Mouse (Mus musculus): ENCODE measurements around the gene Galnt12.

The Galnt12 gene

DNA sequence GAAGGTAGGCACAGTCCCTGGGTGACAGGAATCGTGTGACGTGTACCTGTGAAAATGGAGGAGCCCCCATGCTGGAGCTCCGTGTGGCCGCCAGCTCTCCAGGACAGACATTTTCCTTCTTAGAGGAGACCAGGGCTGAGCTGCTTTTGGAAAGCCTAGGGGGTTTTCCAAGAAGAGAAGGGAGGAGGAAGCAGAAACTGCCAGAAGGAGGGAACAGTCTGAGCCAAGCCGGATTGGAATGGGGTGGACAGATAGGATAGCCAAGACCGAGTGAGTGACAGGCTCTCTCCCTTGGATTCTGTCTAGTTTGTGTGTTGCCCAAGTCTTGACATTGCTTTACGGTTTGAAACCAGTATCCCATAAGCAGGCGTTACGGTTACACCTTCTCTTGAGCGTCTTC lies 11.9 kb downstream of the Galnt12 start:
- DNase-seq (ENCODE audit: low spot score): no peak

- DNase-seq (ENCODE audit: low spot score): no peak
These were observed 20.2 kb downstream of the Galnt12 start for GRCm38 (mm10) chr4:47111885-47112284.

DNA sequence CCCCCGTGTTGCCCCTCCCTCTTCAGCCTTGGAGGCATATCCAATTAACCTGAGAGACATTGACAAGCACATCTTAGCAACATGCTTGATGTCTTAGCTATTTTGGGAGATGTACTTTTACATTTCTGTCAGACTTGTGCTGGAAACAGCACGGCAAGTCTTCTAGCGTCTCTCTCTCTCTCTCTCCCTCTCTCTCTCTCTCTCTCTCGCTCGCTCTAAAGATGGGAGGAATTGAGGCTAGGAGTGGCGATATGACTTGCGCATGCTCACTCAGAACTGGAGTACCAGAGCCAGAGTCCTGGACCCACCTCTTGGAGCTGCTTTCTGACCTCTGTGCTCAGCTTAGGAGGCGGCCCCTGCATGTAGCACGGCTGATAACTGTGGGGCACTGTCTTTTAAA lies 20.9 kb downstream of the Galnt12 start:
- no peak for DNase-seq (ENCODE audit: low spot score)

DNA sequence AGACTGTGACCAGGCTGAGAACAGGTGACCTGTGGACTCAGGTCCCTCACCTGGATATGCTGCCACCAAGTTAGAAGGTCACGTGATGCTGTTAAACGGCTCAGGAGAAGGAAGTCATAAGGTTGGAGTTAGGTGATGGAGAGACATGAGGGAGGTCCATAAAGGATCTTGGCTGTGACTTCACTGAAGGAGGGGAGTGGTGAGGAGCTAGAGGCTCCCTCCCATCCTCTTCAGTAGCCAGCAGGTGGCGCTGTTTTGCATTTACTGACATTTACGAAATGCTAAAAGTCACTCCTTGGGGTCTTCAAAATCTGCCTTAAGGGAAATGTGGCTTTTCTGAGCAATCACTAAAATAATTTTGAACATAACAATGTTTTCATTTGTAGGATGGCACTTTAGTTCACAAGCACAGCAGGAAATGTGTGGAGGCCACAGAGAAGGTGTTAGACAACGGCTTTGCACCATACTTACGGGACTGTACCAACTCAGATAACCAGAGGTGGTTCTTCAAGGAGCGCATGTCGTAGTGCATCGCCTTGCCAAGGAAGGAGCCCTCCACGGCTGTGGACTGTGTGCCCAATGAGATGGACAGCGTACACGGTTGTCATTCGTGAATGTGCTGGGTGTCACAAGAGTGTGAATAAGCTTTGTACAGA lies 30.5 kb downstream of the Galnt12 start:
- DNase-seq (ENCODE audit: low spot score): peak; percentile 64

DNA sequence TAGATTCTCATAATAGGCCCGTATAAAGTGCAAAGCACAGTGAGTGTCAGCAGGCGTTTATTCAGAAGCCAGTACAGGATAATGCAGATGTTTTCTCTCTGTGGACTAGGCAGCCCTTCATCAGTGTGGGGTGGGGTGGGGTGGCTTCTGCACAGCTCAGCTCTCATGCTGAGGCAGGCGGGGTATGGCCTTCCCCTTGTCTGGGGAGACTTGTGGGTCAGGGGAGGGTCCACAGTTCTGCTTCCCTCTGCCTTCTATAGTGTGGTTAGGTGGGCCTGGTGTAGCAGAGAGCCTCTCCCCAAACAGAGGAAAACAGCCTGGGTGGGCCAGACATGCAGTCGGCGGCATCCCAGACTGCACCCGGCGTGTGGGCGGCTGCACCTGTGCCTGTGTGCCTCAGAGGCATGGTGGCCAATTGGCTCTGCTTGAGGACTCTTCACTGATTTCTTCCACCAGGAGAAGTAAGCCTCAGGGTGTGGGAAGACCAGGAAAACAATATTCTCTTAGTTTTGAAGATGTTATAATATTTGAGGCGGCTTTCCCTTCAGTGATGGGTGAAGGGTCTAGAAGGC lies 32.5 kb downstream of the Galnt12 start:
- no peak for DNase-seq (ENCODE audit: low spot score)

DNA sequence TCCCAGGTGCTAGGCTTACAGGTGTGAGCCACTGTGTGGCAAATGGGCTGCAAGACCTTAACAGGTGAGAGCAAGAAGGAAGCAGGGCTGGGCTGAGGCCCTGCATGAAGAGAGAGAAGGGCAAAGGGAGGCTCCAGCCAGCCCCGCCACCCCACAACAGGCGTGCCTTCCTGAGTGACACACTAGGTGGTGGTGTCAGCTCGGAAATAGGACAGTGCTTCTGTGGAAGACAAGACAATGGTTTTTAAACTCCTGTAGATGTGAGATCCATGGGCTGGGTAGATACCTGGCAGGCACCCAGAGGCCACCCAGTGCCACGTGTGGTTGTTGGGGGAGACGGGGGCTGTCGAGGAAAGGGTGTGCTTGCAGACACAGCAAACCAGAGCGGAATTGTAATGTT lies 36.8 kb downstream of the Galnt12 start:
- peak; percentile 71 for DNase-seq (ENCODE audit: low spot score)

- peak; percentile 92 for DNase-seq (ENCODE audit: low spot score)
These were observed 37.9 kb downstream of the Galnt12 start for GRCm38 (mm10) chr4:47129572-47129971.

DNA sequence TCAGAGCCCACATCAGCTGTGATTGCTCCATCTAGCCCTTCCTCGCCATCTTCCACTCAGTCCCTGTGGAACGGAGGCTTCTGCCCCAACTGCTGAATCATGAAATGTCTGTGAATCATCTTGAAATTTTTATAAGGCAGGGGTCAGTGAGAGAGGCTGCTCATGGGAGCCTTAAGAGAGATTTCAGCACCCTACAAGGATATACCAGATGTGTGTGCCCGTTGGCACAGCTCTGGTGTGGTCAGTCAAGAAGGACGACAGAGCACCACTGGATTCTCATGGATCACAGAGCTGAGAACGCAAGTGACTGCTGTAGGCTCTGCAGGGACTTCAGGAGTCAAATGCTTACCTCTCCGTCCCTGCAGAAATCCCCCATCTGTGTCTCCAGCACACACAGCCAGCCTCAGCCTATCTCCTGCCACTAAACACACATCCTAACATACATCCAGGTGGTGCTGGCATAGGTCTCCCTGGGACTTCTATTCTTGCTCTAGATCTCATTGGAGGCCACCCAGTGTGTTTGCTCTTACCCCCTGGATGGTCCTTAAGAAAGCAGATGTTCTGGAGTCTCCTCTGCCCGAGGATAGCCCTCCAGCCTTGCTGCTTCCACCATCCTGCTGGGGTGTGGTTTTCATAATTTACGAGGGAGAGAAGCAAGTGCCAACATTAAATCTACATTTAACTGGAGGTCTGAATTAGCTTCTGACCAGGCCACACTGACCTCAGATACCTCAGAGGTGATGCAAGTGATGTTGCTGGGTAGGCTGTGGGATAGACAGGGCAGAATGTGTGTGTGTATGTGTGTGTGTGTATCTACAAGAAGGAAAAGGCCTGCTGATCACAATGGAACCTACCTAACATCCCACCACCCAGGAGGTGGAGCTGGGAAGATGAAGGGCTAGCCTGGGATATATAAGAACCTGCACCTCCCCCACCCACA lies 38.7 kb downstream of the Galnt12 start:
- peak; percentile 81 for DNase-seq (ENCODE audit: low spot score)

- no peak for DNase-seq (ENCODE audit: low spot score)
These were observed 40.2 kb downstream of the Galnt12 start for GRCm38 (mm10) chr4:47131931-47132330.

GRCm38 (mm10) chr4:47132413-47132812 lies 40.7 kb downstream of the Galnt12 start:
- DNase-seq (ENCODE audit: low spot score): peak; percentile 69

DNA sequence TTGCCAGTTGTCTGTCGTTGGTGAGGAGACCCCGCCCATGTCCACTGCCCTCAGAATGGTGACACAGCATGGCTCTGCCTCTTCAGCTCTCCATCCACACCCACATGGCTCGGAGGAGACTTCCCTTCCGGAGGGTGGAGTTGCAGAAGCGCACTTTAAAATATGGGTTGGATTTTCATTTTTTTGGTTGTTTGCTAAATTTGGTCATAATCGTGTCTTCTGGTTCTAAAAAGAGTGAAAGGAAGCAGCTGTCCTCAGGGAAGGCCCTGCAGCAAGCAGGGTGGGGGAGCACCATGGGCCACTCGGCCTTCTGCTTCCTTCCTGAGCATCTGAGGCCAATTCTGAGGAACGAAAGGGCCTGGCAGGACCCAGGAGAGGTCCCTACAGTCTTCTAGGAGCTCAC lies 45.0 kb downstream of the Galnt12 start:
- DNase-seq (ENCODE audit: low spot score): no peak

- peak; percentile 85 for DNase-seq (ENCODE audit: low spot score)
These were observed 45.8 kb downstream of the Galnt12 start for GRCm38 (mm10) chr4:47137479-47137878.

- DNase-seq (ENCODE audit: low spot score): peak; percentile 83
These were observed 46.7 kb downstream of the Galnt12 start for GRCm38 (mm10) chr4:47138411-47138810.

- peak; percentile 52 for DNase-seq (ENCODE audit: low spot score)
These were observed 47.5 kb downstream of the Galnt12 start for GRCm38 (mm10) chr4:47138967-47139777.

DNA sequence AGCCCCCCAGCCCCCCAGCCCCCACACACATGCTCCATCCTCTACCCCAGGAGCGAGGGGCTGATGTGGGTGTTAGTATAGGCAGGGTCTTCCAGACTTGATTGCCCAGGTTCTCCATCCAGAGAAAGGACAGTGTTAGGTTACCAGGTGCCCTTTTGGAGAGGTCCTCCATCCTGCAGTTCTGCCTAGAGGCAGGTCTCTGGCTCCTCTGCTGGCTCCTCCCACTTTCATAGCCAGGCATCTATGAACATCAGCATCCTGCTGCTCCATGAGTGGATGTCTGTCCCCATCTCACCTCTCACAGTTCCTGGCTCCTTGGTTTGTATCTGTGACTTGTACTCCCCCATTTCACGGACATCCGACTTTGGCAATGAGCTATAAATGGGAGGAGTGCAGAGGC lies 48.6 kb downstream of the Galnt12 start:
- DNase-seq (ENCODE audit: low spot score): no peak

- no peak for DNase-seq (ENCODE audit: low spot score)
These were observed 49.9 kb downstream of the Galnt12 start for GRCm38 (mm10) chr4:47141444-47142154.

GRCm38 (mm10) chr4:47143849-47144248 lies 52.1 kb downstream of the Galnt12 start:
- DNase-seq (ENCODE audit: low spot score): no peak

- DNase-seq (ENCODE audit: low spot score): no peak
These were observed 53.6 kb downstream of the Galnt12 start for GRCm38 (mm10) chr4:47145341-47145740.

- DNase-seq (ENCODE audit: low spot score): no peak
These were observed 54.9 kb downstream of the Galnt12 start for GRCm38 (mm10) chr4:47146561-47146960.

DNA sequence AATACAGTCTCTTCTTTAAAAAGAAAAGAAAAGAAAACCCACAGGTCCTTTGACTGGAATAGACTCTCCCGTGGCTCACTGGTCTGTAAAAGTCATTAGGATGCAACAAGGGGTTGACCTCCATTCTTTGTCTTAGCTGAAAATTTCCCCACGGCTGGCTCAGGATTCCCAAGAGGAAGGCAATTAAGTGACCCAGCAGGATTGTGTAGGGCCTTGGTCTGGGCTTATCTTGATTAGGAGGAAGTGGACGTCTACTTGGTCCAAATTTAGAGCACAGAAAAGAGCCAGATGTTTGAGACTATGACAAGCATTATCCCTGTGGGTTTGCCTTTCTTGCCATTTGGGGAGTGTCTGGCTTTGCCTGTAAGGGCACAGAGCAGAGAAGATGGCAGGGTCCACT lies 58.3 kb downstream of the Galnt12 start:
- no peak for DNase-seq (ENCODE audit: low spot score)

- no peak for DNase-seq (ENCODE audit: low spot score)
These were observed 59.1 kb downstream of the Galnt12 start for GRCm38 (mm10) chr4:47150806-47151205.

All from adipocyte (in vitro differentiated cells).